Mouse (Mus musculus) forebrain, postnatal 0 days (tissue): ENCODE results near the gene Trip12. TPM values are rescaled to one million over a fixed set of nuclear protein-coding genes. Genes with fewer than 3 reads are reported as not detected.

Experiments
- ATAC-seq: fragments of 200-750 bp; cut with Nextera tagmentation; 2 replicates; pipeline ENCODE4 v1.8.0; 2017; ENCODE audit warnings: mild to moderate bottlenecking, moderate library complexity
- DNase-seq: peaks from one replicate; pipeline ENCODE4 v3.0.0-alpha.2; 2015
- H3K27ac ChIP-seq: fragments of 300-500 bp; sonication (generic); 2 replicates; pipeline ENCODE4 v1.5.1; 2014; ENCODE audit warnings: low read depth, mild to moderate bottlenecking, antibody characterized with exemption, low read length, moderate library complexity, mixed read lengths
- H3K27me3 ChIP-seq: fragments of 300-500 bp; sonication (generic); 2 replicates; pipeline ENCODE4 v1.6.1; 2014; ENCODE audit warnings: mild to moderate bottlenecking, low read length, mixed read lengths; ENCODE audit not compliant: insufficient read depth
- H3K36me3 ChIP-seq: fragments of 300-500 bp; sonication (generic); 2 replicates; pipeline ENCODE4 v1.6.1; 2014; ENCODE audit warnings: mild to moderate bottlenecking, moderate library complexity; ENCODE audit not compliant: insufficient read depth
- H3K4me1 ChIP-seq: fragments of 300-500 bp; sonication (generic); 2 replicates; pipeline ENCODE4 v1.6.1; 2014; ENCODE audit warnings: antibody characterized with exemption; ENCODE audit not compliant: insufficient read depth
- H3K4me2 ChIP-seq: fragments of 300-500 bp; sonication (generic); 2 replicates; pipeline ENCODE4 v1.6.1; 2014; ENCODE audit warnings: low read depth, mild to moderate bottlenecking, moderate library complexity
- H3K4me3 ChIP-seq: fragments of 300-500 bp; sonication (generic); 2 replicates; pipeline ENCODE4 v1.5.1; 2014; ENCODE audit warnings: low read depth, low read length, mixed read lengths
- H3K9ac ChIP-seq: fragments of 300-500 bp; sonication (generic); 2 replicates; pipeline ENCODE4 v1.6.1; 2014; ENCODE audit warnings: mild to moderate bottlenecking
- H3K9me3 ChIP-seq: fragments of 300-500 bp; sonication (generic); 2 replicates; pipeline ENCODE4 v1.6.1; 2016; ENCODE audit warnings: low read length
- CTCF ChIP-seq: sonication (generic); IDR thresholded peaks from 2 replicates; pipeline ENCODE4 v1.5.1; 2016; ENCODE audit warnings: antibody characterized with exemption, control low read depth, low read depth
- WGBS: fragments of 180-500 bp; shearing (Covaris S2); extraction: QIAGEN DNeasy Blood & Tissue Kit; methylation state at CpG from one replicate; pipeline ENCODE4 v1.1.7; 2014; 5-methylcytosine and 5-hydroxymethylcytosine counted together
- polyA plus RNA-seq: library from polyadenylated mRNA; unstranded; fragments of >200 nt; fragmentation: Nextera tagmentation; extraction: Ambion mirVana; gene quantifications from 2 replicates; pipeline ENCODE4 v1.2.1, GENCODE M21; 2015
- total RNA-seq: library from RNA; depleted of rRNA; stranded (reverse); fragments of >200 nt; gene quantifications from 2 replicates; pipeline ENCODE4 v1.2.3, GENCODE M21; 2014

The Trip12 gene
- total and polyA plus RNA-seq, 2 experiments from 2014 or later: 26.0 to 126 TPM

- H3K4me2 ChIP-seq: no peak overlapping the region
- no peak overlapping the region for H3K27ac ChIP-seq
- 0 out of 2 replicates have a peak, but pooled peaks have one; percentile 34 for ATAC-seq
- peak; percentile 62 for DNase-seq
- WGBS: 61% methylated on average over 3 of the region's 3 CpGs
- no peaks in the 10 kb centered on the region for H3K27me3 ChIP-seq
- no peak overlapping the region for H3K9ac ChIP-seq
- H3K4me1 ChIP-seq: no peaks in the 10 kb centered on the region
- H3K9me3 ChIP-seq: no peaks in the 10 kb centered on the region
- peak; percentile 77 for TF ChIP-seq CTCF
- no peak overlapping the region for H3K4me3 ChIP-seq
- H3K36me3 ChIP-seq: peaks cover 29% of the 10 kb centered on the region
Observed at GRCm38 (mm10) chr1:84733799-84734198, 106.5 kb downstream of the Trip12 start.

DNA sequence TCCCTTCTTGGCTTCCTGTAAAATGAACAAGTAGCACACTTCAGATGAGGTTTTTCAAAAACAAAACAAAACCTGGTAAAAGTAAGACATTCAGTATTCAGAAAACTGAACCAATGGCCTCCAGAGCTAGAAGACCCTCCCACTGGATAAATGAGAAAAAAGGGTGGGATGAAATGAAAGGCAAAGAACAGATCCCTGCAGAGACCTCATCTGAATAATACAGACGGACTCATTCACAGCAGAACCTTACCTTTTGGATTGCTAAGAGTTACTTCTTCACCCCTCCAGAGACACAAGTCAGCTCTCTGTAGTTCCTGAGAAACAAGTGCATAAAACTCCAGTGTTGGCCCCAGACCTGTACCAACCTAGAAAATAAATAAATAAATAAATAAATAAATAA, 108.6 kb downstream of the Trip12 start:
- H3K9ac ChIP-seq: no peak overlapping the region
- no peak for ATAC-seq
- peaks cover 14% of the 10 kb centered on the region for H3K36me3 ChIP-seq
- no peak overlapping the region for H3K4me2 ChIP-seq
- TF ChIP-seq CTCF: no peak
- no peaks in the 10 kb centered on the region for H3K9me3 ChIP-seq
- DNase-seq: no peak
- 70% methylated on average over 1 of the region's 1 CpGs for WGBS
- H3K27me3 ChIP-seq: no peaks in the 10 kb centered on the region
- H3K4me3 ChIP-seq: no peak overlapping the region
- no peak overlapping the region for H3K27ac ChIP-seq
- H3K4me1 ChIP-seq: no peaks in the 10 kb centered on the region

- ATAC-seq (no peak), DNase-seq (no peak)
- Histone ChIP-seq H3K27me3 (no peaks in the 10 kb centered on the region), H3K27ac (no peak overlapping the region), H3K4me1 (no peaks in the 10 kb centered on the region), H3K4me3 (no peak overlapping the region), H3K9ac (no peak overlapping the region), H3K36me3 (peaks cover 40% of the 10 kb centered on the region), H3K4me2 (no peak overlapping the region), H3K9me3 (no peaks in the 10 kb centered on the region)
- no peak for TF ChIP-seq CTCF
Observed at GRCm38 (mm10) chr1:84722841-84723240, 117.5 kb downstream of the Trip12 start.

GRCm38 (mm10) chr1:84722371-84722770, 117.9 kb downstream of the Trip12 start:
- Histone ChIP-seq H3K4me3 (no peak overlapping the region), H3K4me1 (no peaks in the 10 kb centered on the region), H3K27ac (no peak overlapping the region), H3K9me3 (no peaks in the 10 kb centered on the region), H3K4me2 (no peak overlapping the region), H3K36me3 (peaks cover 40% of the 10 kb centered on the region), H3K27me3 (no peaks in the 10 kb centered on the region), H3K9ac (no peak overlapping the region)
- no peak for ATAC-seq
- no peak for TF ChIP-seq CTCF
- DNase-seq: no peak
- WGBS: 97% methylated on average over 3 of the region's 3 CpGs

DNA sequence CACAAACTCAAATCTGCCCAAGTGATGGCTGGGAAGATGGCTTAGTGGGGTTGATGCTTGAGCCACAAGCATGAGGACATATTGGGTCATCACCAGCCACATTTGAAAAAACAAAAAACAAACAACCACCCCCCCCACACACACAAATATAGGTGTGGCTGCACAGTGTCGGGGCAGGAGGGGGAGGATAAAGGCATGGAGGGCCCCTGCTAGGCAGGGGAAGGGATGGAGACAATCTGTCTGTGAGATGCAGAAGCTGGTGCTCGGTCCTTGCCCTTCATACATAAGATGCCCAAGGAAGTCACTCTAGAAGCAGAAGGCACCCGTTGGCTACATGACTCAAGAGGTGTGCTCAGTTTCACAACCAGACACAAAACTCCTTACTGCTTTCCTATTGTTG, 118.4 kb downstream of the Trip12 start:
- Histone ChIP-seq H3K27me3 (no peaks in the 10 kb centered on the region), H3K9me3 (no peaks in the 10 kb centered on the region), H3K36me3 (peaks cover 40% of the 10 kb centered on the region), H3K9ac (no peak overlapping the region), H3K4me2 (no peak overlapping the region), H3K4me3 (no peak overlapping the region), H3K27ac (no peak overlapping the region), H3K4me1 (no peaks in the 10 kb centered on the region)
- no peak for DNase-seq
- no peak for TF ChIP-seq CTCF
- 95% methylated on average over 3 of the region's 3 CpGs for WGBS
- ATAC-seq: 0 out of 2 replicates have a peak, but pooled peaks have one; percentile 18

GRCm38 (mm10) chr1:84709810-84710785, 130.2 kb downstream of the Trip12 start:
- H3K4me1 ChIP-seq: no peaks in the 10 kb centered on the region
- ATAC-seq (peak; percentile 93), DNase-seq (peak; percentile 93)
- H3K4me3 ChIP-seq: peak overlapping the region; percentile 34
- H3K36me3 ChIP-seq: no peaks in the 10 kb centered on the region
- peak overlapping the region; percentile 60 for H3K9ac ChIP-seq
- H3K9me3 ChIP-seq: no peaks in the 10 kb centered on the region
- H3K27ac ChIP-seq: peak overlapping the region; percentile 89
- H3K27me3 ChIP-seq: no peaks in the 10 kb centered on the region
- no peak for TF ChIP-seq CTCF
- peak overlapping the region; percentile 65 for H3K4me2 ChIP-seq
- 8% methylated on average over 31 of the region's 31 CpGs for WGBS

DNA sequence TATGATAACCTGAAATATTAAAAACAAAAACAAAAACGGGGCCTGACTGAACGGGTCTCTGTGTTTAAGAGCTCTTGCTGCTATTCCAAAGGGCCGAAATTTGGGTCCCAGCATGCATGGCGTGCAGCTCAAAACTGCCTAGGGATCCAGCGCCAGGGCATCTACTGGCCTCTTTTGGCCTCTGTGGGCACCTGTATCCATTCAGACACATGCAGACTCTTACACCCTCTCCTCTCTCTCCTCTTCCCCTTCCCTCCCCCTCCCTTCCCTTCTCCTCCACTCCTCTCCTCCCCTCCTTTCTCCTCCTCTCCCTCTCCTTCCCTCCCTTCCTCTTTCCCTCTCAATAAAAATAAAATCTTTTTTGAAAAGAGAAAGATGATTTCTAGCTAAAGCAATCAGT, 130.9 kb downstream of the Trip12 start:
- peak; percentile 53 for ATAC-seq
- no peak for TF ChIP-seq CTCF
- WGBS: 29% methylated on average over 5 of the region's 5 CpGs
- no peak for DNase-seq
- no peaks in the 10 kb centered on the region for H3K9me3 ChIP-seq
- H3K4me1 ChIP-seq: no peaks in the 10 kb centered on the region
- H3K4me2 ChIP-seq: peak overlapping the region; percentile 65
- no peaks in the 10 kb centered on the region for H3K36me3 ChIP-seq
- peak overlapping the region; percentile 34 for H3K4me3 ChIP-seq
- peak overlapping the region; percentile 60; the same call in 1 of the 2 replicates for H3K9ac ChIP-seq
- no peaks in the 10 kb centered on the region for H3K27me3 ChIP-seq
- H3K27ac ChIP-seq: peak overlapping the region; percentile 89
